Mouse (Mus musculus) lung, postnatal 4 days (tissue): ENCODE results near the gene Hint3.
"Not testable (repeated sequence)": the region's sequence is repeated elsewhere in the genome, so short reads cannot be mapped to it uniquely, and the experiment has no call there.

Experiments
- DNase-seq, 2 experiments: peaks; one replicate each; pipeline ENCODE4 v3.0.0; 2021

The Hint3 gene

GRCm38 (mm10) chr10:30629513-30629912 is at the start of gene Hint3:
Hint3 (minus strand) TSS chr10:30629632.
- no peak for DNase-seq

- no peak for DNase-seq
These were observed 48.6 kb upstream of the Hint3 start for GRCm38 (mm10) chr10:30678051-30678450.

- DNase-seq = no peak
These were observed 45.4 kb upstream of the Hint3 start for GRCm38 (mm10) chr10:30674825-30675224.

GRCm38 (mm10) chr10:30666580-30666979 is 37.1 kb upstream of the Hint3 start:
- DNase-seq = no peak

- no peak for DNase-seq
These were observed 31.3 kb upstream of the Hint3 start for GRCm38 (mm10) chr10:30660564-30661328.

GRCm38 (mm10) chr10:30655655-30656054 is 26.2 kb upstream of the Hint3 start:
- DNase-seq = peak in 1 of 2 experiments; percentile 13

- DNase-seq = no peak
These were observed 18.2 kb upstream of the Hint3 start for GRCm38 (mm10) chr10:30647681-30648080.

GRCm38 (mm10) chr10:30638216-30638615 is 8.8 kb upstream of the Hint3 start:
- no peak for DNase-seq

GRCm38 (mm10) chr10:30636474-30637154 is 7.2 kb upstream of the Hint3 start:
- not testable (repeated sequence) for DNase-seq

GRCm38 (mm10) chr10:30632718-30633117 is 3.3 kb upstream of the Hint3 start:
- no peak for DNase-seq

GRCm38 (mm10) chr10:30629977-30630376 is 545 bp upstream of the Hint3 start:
- no peak for DNase-seq

GRCm38 (mm10) chr10:30628444-30628843 is 988 bp downstream of the Hint3 start:
- DNase-seq = not testable (repeated sequence)

- no peak for DNase-seq
These were observed 1.9 kb downstream of the Hint3 start for GRCm38 (mm10) chr10:30627548-30627947.

GRCm38 (mm10) chr10:30624161-30625019 is 5.0 kb downstream of the Hint3 start:
- no peak for DNase-seq

- DNase-seq = no peak
These were observed 6.5 kb downstream of the Hint3 start for GRCm38 (mm10) chr10:30622928-30623327.

- DNase-seq = no peak
These were observed 10.6 kb downstream of the Hint3 start for GRCm38 (mm10) chr10:30618918-30619210.

GRCm38 (mm10) chr10:30618091-30618917 is 11.1 kb downstream of the Hint3 start:
- peak; percentile 98 to 99 for DNase-seq

- no peak for DNase-seq
These were observed 16.4 kb downstream of the Hint3 start for GRCm38 (mm10) chr10:30613039-30613438.

GRCm38 (mm10) chr10:30609614-30610013 is 19.8 kb downstream of the Hint3 start:
- no peak for DNase-seq

- DNase-seq = no peak
These were observed 21.3 kb downstream of the Hint3 start for GRCm38 (mm10) chr10:30608109-30608508.

- peak; percentile 93 for DNase-seq
These were observed 28.9 kb downstream of the Hint3 start, which contains the start of gene Trmt11 for GRCm38 (mm10) chr10:30600542-30600966. Trmt11 (minus strand) TSS chr10:30600749.

GRCm38 (mm10) chr10:30600094-30600534 is 29.3 kb downstream of the Hint3 start:
- no peak for DNase-seq
